Mouse (Mus musculus): ENCODE results near the gene Bbs12.

The Bbs12 gene

GRCm38 (mm10) chr3:37312370-37312941 is at the start of gene Bbs12, which contains the start of gene Cetn4:
Gene Bbs12, plus strand, starts transcription at chr3:37312554.
Gene Cetn4, minus strand, starts transcription at chr3:37312708.
- peak; percentile 84 for DNase-seq (ENCODE audit: low spot score)

GRCm38 (mm10) chr3:37268338-37268737 is 44.0 kb upstream of the Bbs12 start:
- DNase-seq (ENCODE audit: low spot score): no peak

- no peak for DNase-seq (ENCODE audit: low spot score)
These were observed 42.4 kb upstream of the Bbs12 start for GRCm38 (mm10) chr3:37269926-37270325.

- no peak for DNase-seq (ENCODE audit: low spot score)
These were observed 41.1 kb upstream of the Bbs12 start for GRCm38 (mm10) chr3:37271209-37271608.

GRCm38 (mm10) chr3:37273092-37273491 is 39.3 kb upstream of the Bbs12 start:
- DNase-seq (ENCODE audit: low spot score): no peak

GRCm38 (mm10) chr3:37274661-37275060 is 37.7 kb upstream of the Bbs12 start:
- DNase-seq (ENCODE audit: low spot score): no peak

GRCm38 (mm10) chr3:37280221-37280620 is 32.1 kb upstream of the Bbs12 start:
- DNase-seq (ENCODE audit: low spot score): no peak

- DNase-seq (ENCODE audit: low spot score): no peak
These were observed 31.5 kb upstream of the Bbs12 start for GRCm38 (mm10) chr3:37280871-37281270.

GRCm38 (mm10) chr3:37282299-37282922 is 29.9 kb upstream of the Bbs12 start:
- DNase-seq (ENCODE audit: low spot score): no peak

- no peak for DNase-seq (ENCODE audit: low spot score)
These were observed 29.1 kb upstream of the Bbs12 start for GRCm38 (mm10) chr3:37283234-37283633.

- DNase-seq (ENCODE audit: low spot score): no peak
These were observed 23.1 kb upstream of the Bbs12 start for GRCm38 (mm10) chr3:37289237-37289636.

- DNase-seq (ENCODE audit: low spot score): no peak
These were observed 21.3 kb upstream of the Bbs12 start for GRCm38 (mm10) chr3:37290881-37291541.

- DNase-seq (ENCODE audit: low spot score): no peak
These were observed 20.4 kb upstream of the Bbs12 start for GRCm38 (mm10) chr3:37291929-37292328.

GRCm38 (mm10) chr3:37292654-37293053 is 19.7 kb upstream of the Bbs12 start:
- DNase-seq (ENCODE audit: low spot score): no peak

- no peak for DNase-seq (ENCODE audit: low spot score)
These were observed 12.9 kb upstream of the Bbs12 start for GRCm38 (mm10) chr3:37299470-37299869.

- peak; percentile 51 for DNase-seq (ENCODE audit: low spot score)
These were observed 9.7 kb upstream of the Bbs12 start for GRCm38 (mm10) chr3:37302685-37303084.

- no peak for DNase-seq (ENCODE audit: low spot score)
These were observed 8.8 kb upstream of the Bbs12 start for GRCm38 (mm10) chr3:37303392-37304139.

- DNase-seq (ENCODE audit: low spot score): no peak
These were observed 421 bp upstream of the Bbs12 start for GRCm38 (mm10) chr3:37311897-37312369.

GRCm38 (mm10) chr3:37313371-37313770 is 1.0 kb downstream of the Bbs12 start:
- no peak for DNase-seq (ENCODE audit: low spot score)

- DNase-seq (ENCODE audit: low spot score): no peak
These were observed 3.9 kb downstream of the Bbs12 start for GRCm38 (mm10) chr3:37316233-37316632.

GRCm38 (mm10) chr3:37324310-37324709 is 12.0 kb downstream of the Bbs12 start:
- DNase-seq (ENCODE audit: low spot score): no peak

GRCm38 (mm10) chr3:37325317-37326112 is 13.2 kb downstream of the Bbs12 start:
- no peak for DNase-seq (ENCODE audit: low spot score)
